Mouse (Mus musculus) bone marrow macrophage, adult 2 months (primary cell): ENCODE measurements around the gene Slc8a1.

ENCODE experiments used
- CTCF ChIP-seq: IDR thresholded peaks from 2 replicates; pipeline ENCODE4 v1.5.1; 2012; ENCODE audit warnings: low read depth, mild to moderate bottlenecking, low read length, moderate library complexity
- POLR2A ChIP-seq: IDR thresholded peaks from 2 replicates; pipeline ENCODE4 v1.6.1; 2012; ENCODE audit warnings: mild to moderate bottlenecking, low read depth, low read length, borderline replicate concordance

DNA sequence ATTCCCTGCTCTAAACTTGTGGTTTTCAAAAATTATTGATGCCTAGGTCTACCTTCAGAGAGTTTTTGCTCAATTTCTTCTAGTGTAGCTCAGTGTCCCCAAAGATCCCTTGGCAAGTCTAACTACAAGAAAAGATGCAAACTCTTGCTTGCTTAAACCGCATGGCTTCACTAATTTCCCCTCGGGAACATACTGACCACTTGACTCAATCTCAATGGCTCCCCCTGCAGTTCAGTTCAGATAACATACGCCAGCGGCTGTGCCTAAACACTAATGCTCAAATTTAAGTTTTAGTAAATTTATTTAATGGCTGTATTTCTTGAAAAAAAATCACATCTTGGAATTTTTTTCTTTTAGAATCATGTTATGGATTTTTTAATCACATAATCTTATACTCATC lies 49.2 kb upstream of the Slc8a1 start:
- TF ChIP-seq CTCF (no peak), POLR2A (no peak)
